Mouse (Mus musculus) G1E (cell line): ENCODE measurements around the gene Sycn.

Experiments used
- CTCF ChIP-seq: IDR thresholded peaks from 2 replicates; pipeline ENCODE4 v1.5.1; 2012; ENCODE audit warnings: low read depth, low read length, inconsistent platforms, mixed read lengths
- GATA1 ChIP-seq: IDR thresholded peaks from 2 replicates; pipeline ENCODE4 v1.6.1; 2012; ENCODE audit warnings: borderline replicate concordance, low read length, inconsistent platforms, mixed read lengths
- GATA2 ChIP-seq: IDR thresholded peaks from 2 replicates; pipeline ENCODE4 v1.6.1; 2012; ENCODE audit warnings: low read depth, low read length, inconsistent platforms, borderline replicate concordance
- POLR2AphosphoS5 ChIP-seq: IDR thresholded peaks from 2 replicates; pipeline ENCODE4 v1.6.1; 2012; ENCODE audit warnings: low read depth, low read length, inconsistent platforms; ENCODE audit not compliant: insufficient replicate concordance

DNA sequence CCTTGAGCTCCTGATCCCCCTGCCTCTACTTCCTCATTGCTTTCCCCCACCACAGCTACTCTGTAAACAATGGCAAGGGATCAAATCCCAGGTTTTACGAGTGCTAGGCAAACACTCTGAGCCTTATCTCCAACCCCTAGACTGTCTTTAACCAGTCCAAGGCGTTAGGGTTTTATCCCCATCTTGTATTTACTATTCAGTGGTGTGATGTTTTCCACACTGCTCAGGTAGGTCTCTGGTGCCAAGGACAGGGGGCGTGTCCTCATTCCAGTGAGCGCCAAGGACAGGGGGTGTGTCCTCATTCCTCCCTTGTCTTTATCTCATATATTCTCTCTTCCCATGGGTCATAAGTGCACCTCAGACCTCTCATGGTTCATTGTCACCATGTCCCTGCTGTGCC lies at the start of gene Sycn:
- TF ChIP-seq CTCF (no peak), GATA2 (no peak), GATA1 (no peak), POLR2AphosphoS5 (no peak)
